Mouse (Mus musculus): ENCODE measurements around the gene Sec14l1.

Sec14l1 gene

DNA sequence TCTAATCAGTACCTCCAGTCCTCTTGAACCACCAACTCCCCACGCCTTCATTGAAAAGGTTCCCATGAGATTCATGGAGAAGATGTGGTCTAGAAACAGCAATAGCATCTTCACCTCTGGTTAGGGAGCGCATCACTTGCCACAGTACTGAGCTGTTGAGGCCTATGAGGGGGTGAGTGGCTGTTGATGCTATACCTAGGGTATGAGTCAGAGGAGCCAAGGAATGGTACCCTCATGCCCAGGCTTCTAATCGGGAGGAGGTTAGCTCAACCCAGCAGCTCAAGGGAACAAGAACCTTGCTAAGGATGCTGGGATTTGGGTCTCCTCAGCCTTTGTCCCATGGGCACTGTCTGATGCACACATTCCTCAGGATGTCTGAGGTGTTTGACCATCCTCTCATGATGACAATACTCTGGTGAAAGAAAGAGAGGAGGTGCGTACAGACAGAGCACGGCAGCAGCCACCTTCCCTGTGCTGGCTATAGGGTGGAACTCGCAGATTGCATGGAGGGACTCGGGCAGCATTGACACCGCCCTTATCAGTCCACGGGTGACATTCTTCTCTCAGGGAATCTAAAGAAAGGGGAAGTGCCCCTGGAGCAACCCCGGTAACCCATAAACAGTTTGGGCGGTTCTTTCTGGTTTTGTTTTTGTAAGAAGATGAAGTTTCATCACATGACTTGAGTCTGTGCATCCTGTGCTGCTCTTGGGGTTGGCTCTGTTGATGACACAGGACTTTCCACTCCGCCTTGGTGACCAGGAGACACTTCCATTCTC lies 5.6 kb upstream of the Sec14l1 start:
- DNase-seq (ENCODE audit: low spot score in 2 of 2), result peak; percentile 35 to 41

DNA sequence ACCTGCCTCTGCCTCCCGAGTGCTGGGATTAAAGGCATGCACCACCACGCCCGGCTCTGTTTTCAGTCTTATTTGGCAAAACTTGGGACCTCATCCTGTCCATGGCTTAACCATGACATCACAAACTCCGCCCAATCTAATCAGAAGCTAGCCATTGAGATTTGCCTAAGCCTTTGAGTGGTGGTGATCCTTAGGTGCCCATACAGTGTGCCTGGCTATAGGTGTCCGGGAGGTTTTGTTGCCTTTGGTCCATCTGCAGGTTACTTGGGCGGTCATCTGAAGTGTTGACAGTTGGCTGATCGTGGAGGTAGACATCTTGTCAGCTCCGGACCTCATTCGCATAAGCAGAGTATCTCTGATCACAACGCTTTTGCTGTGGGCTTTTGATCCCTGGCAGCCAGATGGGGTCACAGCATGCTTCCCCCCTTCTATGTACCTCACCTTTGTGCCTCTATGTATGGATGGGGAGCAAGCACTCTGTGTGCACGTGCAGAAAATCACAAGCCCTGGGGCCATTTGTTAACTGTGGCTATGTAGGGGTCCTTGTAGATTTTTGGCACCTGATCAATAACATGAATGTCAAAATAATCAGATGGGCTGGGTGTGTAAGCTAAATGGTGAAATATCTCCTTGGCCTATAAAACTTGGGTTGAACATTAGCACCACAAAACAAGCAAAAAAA lies 2.9 kb upstream of the Sec14l1 start:
- no peak for DNase-seq (ENCODE audit: low spot score in 2 of 2)

DNA sequence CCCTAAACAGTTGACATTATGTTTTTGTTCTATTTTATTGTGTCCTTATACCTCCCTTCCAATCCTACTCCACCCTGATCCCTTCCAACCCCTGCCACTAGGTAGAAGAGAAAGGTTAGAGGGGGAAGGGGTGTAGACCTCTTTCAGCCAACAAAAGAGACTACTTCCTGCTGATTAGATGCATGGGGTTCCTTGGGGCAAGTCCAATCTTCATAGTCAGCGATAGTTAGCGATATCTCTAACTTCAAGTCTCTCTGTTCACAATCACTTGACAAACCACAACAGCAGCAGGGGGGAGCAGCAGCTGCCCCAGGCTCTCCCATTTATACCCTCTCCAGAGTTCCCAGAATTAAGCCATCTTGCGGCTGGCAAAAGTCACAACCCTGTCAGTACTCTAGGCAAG lies 2.3 kb upstream of the Sec14l1 start:
- DNase-seq (ENCODE audit: low spot score in 2 of 2), result no peak

DNA sequence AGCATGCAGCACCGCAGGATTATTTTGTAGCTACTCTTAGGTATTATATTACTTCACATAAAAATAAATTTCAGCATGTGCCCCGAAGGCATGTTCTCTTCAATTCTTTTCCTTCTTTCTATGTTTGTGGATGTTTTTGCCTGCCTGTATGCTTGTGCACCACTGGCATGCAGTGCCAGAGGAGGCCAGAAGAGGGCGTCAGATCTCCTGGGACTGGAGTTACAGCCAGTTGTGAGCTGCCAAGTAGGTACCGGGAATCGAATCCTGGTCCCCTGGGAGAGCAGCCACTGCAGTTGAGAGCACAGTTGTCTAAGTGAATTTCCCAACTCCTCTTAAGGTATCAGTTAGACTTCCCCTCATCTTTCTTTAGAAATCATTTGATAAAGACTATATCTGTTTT lies 1.6 kb upstream of the Sec14l1 start:
- DNase-seq (ENCODE audit: low spot score in 2 of 2), result no peak

DNA sequence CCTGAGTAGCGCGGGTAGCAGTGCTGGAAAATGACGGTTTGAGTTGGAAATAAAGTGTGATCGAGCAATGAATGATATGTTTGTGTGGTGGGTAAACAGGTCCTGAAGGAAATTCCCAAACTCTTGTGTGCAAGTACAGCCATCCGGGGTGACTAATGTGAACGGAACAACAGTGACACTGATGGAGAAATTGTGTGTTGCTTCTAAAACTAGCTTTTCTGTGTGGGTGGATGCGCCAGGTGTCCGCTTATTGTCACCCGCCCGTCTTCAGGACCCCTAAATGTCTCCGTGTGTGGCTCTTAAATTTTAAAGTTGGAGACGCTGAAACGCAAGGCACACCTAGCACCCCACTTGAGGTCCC lies 757 bp upstream of the Sec14l1 start:
- DNase-seq (ENCODE audit: low spot score in 2 of 2), result no peak

DNA sequence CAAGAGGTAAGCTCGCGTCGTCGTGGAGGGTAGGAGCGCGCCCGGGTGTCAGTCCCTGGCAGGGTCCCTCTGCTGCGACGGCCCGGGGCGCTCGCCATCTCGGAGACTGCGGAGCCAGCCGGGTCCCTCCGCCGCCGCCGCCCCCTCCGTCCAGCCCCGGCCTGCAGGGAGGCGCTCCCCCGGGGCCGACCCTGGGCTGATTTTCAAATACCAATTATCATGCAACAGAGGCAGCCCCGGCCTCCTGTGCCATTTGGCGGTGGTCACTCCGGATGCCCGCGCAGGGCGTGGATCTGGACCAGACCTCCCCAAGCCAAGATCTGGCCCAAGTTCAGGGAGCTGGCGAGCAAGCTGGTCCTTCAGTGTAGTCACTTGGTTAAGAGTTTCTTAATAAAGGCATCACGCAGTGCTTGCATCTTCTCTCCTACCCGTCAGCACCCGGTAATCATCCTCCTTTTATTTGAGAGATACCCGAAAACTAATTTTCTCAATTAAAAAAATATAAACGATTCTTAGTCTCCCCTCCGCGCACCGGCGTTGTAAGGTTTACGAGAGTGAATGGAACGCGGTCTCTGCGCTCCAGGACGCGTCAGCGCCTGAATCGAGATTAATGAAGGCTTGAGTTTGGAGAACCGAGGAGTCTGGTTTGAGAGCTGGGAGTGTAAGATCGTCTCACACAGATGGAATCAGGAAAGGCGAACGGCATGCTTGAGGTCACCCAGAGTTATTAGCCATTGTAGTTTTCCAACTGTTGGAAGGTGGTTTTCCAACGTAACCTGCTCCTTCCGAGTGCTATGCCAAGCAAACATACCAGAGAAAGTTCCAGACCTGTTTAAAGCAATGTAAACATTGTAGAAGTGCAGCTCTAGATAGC lies 615 bp downstream of the Sec14l1 start:
- peak in 1 of 2 experiments; percentile 25 for DNase-seq (ENCODE audit: low spot score in 2 of 2)

DNA sequence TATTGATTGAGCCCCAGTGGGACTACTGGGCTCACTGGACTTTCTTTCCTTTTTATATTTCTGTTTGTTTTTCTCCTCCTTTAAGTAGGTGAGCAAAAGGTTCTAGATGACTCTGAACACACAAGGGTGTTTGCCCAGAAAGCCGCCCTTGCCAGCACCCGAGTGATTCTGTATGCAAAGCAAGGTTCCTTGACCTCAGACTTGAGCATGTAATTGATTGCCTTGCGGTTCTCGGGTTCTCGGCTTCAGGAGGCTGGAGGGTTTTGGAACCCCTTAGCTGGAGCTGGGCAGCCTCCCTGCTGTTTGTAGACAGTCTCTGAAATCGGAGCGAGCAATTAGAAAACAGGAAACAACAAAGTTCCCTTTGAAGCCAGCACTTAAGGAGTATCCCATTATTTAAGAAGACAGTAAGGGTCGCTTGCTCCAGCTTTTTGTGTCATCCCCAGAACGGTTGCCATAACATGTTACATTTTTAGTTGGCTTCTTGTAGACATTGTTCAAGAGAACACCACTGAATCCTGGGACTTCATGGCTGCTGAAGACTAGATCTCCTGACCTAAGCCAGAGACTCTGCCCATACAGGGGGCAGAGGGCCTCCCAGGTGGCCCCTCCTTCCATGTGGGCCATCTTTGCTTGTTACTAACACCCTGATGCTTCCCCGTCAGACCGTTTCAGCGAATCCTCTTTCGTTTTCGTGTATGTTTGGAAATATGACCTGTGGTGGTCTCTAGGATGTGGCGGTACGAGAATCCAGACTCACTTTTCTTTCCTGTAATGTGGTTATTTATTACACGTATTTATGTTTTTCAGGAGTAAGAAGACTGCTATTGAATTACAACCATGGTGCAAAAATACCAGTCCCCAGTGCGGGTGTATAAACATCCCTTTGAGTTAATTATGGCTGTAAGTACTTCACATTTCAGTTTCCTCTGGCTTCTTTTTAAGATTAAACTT lies 1.7 kb downstream of the Sec14l1 start:
- no peak for DNase-seq (ENCODE audit: low spot score in 2 of 2)

DNA sequence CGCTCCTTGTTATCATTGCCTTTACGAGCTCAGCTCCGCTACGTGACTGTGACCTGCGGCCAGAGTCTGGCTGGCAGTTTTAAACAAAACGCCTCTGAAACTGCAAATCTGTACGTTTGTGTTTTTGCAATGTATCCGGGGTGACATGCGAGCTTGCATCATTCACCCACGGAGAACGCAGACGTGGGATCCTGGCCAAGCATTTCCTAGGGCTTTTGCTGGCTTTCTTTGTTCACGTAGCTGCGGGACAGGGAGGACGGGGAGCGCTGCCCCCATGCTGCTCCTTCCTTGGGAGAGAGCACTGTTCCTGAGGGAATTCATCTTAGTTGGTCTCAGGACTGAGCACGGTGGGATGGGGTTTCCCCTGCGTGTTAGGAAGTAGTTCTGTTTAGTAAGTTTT lies 2.4 kb downstream of the Sec14l1 start:
- no peak for DNase-seq (ENCODE audit: low spot score in 2 of 2)

DNA sequence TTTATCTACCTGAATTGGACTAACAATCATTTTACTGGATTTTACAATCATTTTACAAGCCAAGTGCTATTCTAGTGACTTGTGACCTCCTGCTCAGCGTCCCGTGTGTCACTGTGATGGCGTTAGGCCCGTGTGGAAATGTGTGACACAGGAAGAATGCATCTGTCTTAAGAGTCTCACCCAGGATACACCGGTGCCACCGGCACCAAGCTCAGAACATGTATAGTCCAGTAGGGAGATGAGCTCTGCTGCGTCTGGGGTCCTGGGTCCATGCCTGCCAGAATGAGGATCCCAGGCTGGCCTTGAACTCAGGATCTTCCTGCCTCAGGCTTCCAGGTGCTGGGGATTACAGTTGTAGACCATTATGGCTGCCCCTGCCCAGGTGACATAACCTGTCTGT lies 2.8 kb downstream of the Sec14l1 start:
- DNase-seq (ENCODE audit: low spot score in 2 of 2), result no peak

DNA sequence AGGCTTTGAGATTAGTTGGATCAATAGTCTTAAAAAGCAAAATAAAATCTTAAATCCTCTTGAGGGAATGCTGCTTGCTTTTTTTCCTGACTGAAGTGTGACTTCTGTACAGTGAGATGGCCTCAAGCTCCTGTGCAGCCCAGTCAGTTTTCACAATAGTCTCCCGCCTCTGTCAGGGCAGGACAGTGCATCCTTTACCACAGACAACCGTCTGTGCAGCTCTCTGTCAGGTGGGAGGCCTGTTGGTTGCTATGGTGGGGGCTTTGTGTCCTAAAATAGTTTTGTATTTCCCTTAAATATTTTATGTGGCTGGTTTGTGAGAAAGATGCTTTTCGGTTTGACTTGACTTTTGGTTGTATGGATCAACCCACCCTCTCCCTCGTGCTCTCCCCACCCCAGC lies 3.3 kb downstream of the Sec14l1 start:
- no peak for DNase-seq (ENCODE audit: low spot score in 2 of 2)

DNA sequence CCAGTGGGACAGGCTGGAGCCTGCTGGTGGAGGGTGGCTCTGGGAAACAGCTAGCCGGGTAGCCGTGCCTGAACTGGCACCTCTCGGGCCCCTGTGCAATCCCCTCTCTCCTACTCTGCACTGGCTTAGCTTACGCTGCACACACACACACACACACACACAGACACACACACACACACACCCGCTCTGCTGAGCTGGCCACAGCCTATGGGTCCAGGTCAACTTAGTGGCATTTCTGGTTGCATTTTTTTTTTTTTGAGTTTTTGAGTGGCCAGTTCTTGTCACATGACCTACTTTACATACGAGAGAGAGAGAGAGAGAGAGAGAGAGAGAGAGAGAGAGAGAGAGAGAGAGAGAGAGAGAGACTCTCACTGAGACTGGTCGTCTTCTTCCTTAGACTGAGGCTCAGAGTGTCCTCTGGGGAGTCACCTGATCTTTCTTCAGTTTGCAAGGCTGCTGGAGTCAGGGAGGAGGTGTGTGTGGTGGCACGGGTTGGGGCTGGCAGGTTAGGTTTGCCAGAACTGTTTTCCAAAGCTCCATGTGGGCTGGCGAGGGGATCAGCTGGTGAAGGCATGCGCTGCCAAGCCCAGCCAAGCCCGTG lies 3.9 kb downstream of the Sec14l1 start:
- no peak for DNase-seq (ENCODE audit: low spot score in 2 of 2)

DNA sequence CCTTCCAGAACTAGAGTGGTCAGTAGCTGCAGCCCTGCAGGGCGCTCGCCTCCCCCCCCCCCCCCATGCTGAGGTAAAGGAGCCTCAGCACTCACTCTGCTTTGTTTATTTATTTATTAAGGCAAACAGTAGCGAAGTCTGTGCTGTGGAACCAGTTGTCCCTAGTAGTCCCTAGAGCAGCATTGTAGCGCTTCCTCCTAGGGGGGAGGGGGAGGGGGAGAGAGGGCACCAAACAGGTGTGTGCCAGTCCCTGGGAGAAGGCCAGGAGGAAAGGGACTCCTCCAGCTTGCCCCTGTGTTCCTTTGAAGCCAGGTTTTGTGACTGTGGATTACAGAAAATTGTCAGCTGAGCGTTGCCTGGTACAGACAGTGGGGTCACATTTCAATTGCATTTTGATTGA lies 4.8 kb downstream of the Sec14l1 start:
- DNase-seq (ENCODE audit: low spot score in 2 of 2), result no peak

DNA sequence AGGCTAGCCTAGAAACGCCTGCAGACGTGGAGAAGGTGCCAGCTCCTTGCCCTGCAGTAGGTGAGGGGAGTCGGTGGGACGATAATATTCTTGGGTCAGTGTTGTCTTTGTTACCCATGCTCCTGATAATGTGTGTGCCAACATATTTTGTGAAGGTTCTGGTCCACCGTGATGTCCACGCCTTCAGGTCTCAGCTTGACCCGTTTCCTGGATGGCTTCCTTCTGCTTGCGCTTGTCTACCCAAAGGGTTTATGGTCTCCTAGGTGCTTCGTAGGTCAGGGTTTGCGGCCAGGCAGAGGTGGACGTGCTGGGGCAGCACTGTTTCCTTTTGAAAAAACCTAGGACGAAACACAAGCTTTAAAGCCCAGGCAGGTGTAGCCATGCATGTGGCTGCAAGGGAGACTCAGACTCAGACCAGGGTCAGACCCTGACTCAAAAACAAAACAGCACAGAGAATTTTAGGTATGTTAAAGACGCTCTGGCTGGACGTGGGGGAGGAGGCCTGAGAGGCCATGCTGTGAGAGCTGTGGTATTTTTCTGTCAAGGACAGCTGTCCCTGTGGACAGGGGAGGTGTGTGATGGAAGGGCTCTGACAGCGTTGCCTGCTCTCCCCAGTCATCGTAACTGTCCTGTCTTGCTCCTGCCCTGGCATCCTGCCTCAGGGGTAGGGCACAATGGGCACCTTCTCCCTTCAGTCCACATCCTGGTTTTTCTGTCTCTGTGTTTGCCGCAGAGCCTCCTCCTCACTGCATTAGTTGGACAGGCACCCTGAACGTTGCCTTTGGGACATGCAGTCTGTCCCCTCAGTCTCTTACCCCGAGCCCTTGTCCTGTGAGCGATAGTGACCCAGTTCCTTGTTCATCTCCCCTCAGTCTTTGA lies 5.6 kb downstream of the Sec14l1 start:
- DNase-seq (ENCODE audit: low spot score in 2 of 2), result no peak

DNA sequence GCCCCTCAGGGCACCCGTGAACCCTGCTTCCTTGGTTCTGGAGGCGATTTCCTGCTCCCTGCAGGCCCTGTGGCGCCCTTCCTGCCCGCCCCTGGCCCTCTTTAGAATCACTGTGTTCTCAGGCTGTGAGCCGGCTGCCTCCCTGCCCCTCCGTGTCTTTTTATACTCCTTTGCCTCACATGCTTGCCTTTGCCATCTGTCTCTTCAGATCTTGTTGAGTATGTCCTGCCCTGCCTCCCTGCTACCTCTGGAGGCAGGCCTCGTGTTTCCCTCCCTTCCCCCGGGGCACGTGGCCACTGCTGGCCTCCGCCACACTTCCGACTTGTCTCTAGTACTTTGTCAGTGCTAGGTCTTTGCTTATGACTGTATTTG lies 6.2 kb downstream of the Sec14l1 start:
- no peak for DNase-seq (ENCODE audit: low spot score in 2 of 2)

DNA sequence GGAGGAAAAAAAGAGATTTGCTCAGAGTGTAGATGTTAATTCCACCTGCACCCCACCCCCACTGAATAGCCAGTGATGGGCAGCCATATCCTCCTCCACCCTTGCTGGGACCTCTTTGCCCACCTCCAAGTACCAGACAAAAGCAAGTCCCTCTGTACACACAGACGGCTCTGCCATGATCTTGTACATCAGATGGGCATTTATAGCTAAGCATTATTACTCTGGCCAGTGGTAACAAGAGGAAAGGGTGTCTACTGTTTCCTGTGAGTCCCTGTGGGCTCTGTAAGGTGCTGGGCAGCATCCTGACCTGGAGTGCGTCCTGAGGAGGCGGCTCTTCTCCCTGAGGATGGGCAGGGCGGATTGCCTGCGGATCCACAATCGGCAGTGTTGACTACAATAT lies 7.0 kb downstream of the Sec14l1 start:
- no peak for DNase-seq (ENCODE audit: low spot score in 2 of 2)

DNA sequence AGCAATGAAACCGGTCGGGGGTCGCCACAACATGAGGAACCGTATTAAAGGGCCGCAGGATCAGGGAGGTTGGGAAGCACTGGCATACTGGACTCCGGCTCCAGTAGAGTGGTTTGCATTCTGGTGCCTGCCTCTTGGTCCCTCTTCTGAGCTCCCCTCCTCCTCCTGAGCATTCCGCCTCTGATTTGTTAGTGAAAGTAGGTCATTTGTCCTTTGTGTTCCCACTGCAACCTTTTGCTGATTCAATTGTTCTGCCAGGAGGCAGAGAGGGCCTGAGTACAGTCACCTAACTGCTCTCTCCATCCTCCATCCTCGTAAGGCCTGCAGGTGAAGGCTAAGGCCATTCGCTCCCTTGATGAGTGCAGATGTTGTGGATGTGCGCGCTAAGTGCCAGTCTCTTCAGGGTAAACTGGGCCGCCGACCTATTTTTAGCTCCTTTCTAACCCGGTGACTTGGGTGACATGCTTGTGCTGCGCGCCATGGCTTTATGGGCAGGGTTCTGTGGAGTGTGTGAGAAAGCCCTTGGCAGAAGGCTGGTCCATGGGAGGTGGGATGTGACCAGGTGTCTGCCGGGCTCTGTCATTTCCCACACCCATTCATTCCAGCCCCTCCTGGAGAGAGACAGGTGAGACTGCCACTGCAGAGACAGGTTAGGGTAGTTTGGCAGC lies 8.6 kb downstream of the Sec14l1 start:
- no peak for DNase-seq (ENCODE audit: low spot score in 2 of 2)

DNA sequence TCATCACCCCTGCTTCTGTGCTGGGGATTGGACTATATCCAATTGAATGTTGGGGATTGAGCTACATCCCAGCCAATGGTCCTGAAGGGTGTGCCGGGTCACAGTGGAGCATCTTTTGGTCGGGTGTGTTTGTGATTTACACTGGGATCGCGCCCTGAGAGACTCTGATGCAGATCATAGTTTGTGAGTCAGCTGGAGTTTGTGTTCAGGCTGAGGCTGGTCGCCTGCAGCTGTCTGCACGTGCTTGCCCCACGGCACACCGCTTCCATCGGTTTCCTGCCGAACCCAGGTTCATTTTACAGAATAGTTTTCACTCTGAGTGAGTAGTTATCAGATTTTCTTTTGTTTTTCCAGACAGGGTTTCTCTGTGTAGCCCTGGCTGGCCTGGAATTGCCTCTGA lies 9.6 kb downstream of the Sec14l1 start:
- no peak for DNase-seq (ENCODE audit: low spot score in 2 of 2)

DNA sequence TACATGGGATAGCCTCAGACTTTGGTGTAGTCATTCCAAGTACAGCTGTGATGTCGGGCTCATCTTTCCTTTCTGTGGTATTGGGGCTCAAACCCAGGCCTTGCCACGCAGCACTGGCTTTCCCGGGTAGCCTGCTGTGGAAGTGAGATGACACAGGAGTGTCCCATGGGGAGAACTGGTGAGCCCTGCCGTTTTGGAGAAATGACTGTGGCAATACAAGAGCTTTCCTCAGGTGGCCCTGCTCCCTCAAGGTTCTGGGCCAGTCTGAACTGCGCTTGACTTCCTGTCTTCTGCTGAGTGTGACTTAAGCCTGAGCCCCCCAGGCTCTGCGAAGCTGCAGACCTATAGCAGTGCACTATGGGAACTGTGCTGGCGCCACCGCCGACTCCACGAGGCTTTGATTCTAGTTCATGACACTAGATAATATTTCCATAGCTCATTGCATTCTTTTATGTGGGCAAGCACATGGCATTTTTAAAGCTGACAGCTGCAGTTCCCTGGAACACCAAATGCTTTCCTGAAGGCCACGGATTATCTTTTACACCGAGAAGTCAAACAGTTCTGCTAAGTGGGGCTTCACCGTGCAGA lies 12.4 kb downstream of the Sec14l1 start:
- no peak for DNase-seq (ENCODE audit: low spot score in 2 of 2)

DNA sequence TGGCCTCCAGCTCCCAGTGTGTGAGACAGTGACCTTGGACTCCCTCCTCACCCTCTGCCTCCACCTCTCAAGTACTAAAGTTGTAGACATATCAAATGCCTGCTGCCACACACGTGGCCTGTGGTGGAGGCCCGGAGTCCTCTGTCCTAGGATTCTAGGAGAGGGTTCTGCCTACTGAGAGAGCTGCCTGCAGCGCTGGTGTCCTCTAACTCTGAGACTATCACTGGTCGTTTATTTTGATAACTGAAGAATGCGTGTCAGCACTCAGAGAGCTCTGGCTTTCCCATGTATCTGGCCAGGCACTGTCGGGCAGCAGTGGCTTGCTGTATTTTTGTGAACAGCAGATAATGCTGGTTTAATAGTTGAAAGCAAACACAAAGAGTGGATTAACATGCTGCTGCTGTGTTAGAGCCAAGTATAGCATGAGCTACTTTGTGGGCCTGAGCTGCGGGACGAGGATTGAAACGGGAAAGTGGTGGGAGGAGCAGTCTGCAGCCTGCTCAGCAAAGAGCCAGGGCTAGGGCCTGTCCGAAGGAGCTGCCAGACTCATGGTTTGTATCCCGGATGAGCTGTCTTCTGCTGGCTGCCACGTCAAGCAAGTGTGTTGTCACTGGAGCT lies 13.1 kb downstream of the Sec14l1 start:
- no peak for DNase-seq (ENCODE audit: low spot score in 2 of 2)
